Mouse (Mus musculus) intestine, embryonic 15.5 days (tissue): Measurements from ENCODE around the gene 4933415F23Rik. TPM values are rescaled to one million over a fixed set of nuclear protein-coding genes. Genes with fewer than 3 reads are reported as not detected.

ENCODE experiments used
- ATAC-seq: fragments of 200-750 bp; cut with Nextera tagmentation; 2 replicates; pipeline ENCODE4 v1.8.0; 2017; ENCODE audit warnings: moderate TSS enrichment, moderate library complexity
- H3K27ac ChIP-seq: fragments of 300-500 bp; sonication (generic); 2 replicates; pipeline ENCODE4 v1.5.1; 2015; ENCODE audit warnings: mild to moderate bottlenecking, inconsistent platforms
- H3K27me3 ChIP-seq: fragments of 300-500 bp; sonication (generic); replicated peaks from 2 replicates; pipeline ENCODE4 v1.6.1; 2015; ENCODE audit warnings: inconsistent platforms
- H3K36me3 ChIP-seq: fragments of 300-500 bp; sonication (generic); 2 replicates; pipeline ENCODE4 v1.6.1; 2015; ENCODE audit warnings: inconsistent platforms
- H3K4me1 ChIP-seq: fragments of 300-500 bp; sonication (generic); replicated peaks from 2 replicates; pipeline ENCODE4 v1.6.1; 2015; ENCODE audit warnings: inconsistent platforms
- H3K4me2 ChIP-seq: fragments of 300-500 bp; sonication (generic); replicated peaks from 2 replicates; pipeline ENCODE4 v1.6.1; 2015; ENCODE audit warnings: mild to moderate bottlenecking, inconsistent platforms
- H3K4me3 ChIP-seq: fragments of 300-500 bp; sonication (generic); replicated peaks from 2 replicates; pipeline ENCODE4 v1.5.1; 2015; ENCODE audit warnings: inconsistent platforms
- H3K9ac ChIP-seq: fragments of 300-500 bp; sonication (generic); 2 replicates; pipeline ENCODE4 v1.6.1; 2015; ENCODE audit warnings: inconsistent platforms
- H3K9me3 ChIP-seq: fragments of 300-500 bp; sonication (generic); 2 replicates; pipeline ENCODE4 v1.6.1; 2016; ENCODE audit warnings: inconsistent platforms
- WGBS: fragments of 180-500 bp; shearing (Covaris S2); methylation state at CpG from one replicate; pipeline ENCODE4 v1.1.7; 2015; 5-methylcytosine and 5-hydroxymethylcytosine counted together
- polyA plus RNA-seq: library from polyadenylated mRNA; unstranded; fragments of >200 nt; fragmentation: Nextera tagmentation; extraction: Ambion mirVana; gene quantifications from 2 replicates; pipeline ENCODE4 v1.2.1, GENCODE M21; 2015

4933415F23Rik gene
- polyA plus RNA-seq, 1 experiment from 2014 or later: not detected

- ATAC-seq: no peak
- Histone ChIP-seq H3K27me3 (no peaks in the 10 kb centered on the region), H3K9ac (no peak overlapping the region), H3K4me1 (no peaks in the 10 kb centered on the region), H3K36me3 (no peaks in the 10 kb centered on the region), H3K9me3 (no peaks in the 10 kb centered on the region), H3K4me2 (no peak overlapping the region), H3K27ac (no peak overlapping the region), H3K4me3 (no peak overlapping the region)
- 84% methylated on average over 5 of the region's 5 CpGs for WGBS
Observed at GRCm38 (mm10) chr1:23067715-23068114, 34.3 kb downstream of the 4933415F23Rik start.

- 34% methylated on average over 4 of the region's 4 CpGs for WGBS
- H3K9me3 ChIP-seq: no peaks in the 10 kb centered on the region
- H3K4me3 ChIP-seq: no peak overlapping the region
Observed at GRCm38 (mm10) chr1:23064717-23065475, 37.2 kb downstream of the 4933415F23Rik start.

GRCm38 (mm10) chr1:23063946-23064345, 38.1 kb downstream of the 4933415F23Rik start:
- ATAC-seq: no peak
- H3K4me1 ChIP-seq: no peaks in the 10 kb centered on the region
- H3K27me3 ChIP-seq: no peaks in the 10 kb centered on the region
- H3K27ac ChIP-seq: peak overlapping the region; percentile 82
- H3K9me3 ChIP-seq: no peaks in the 10 kb centered on the region
- WGBS: 73% methylated on average over 2 of the region's 2 CpGs
- no peaks in the 10 kb centered on the region for H3K36me3 ChIP-seq
- no peak overlapping the region for H3K4me3 ChIP-seq
- H3K9ac ChIP-seq: no peak overlapping the region
- H3K4me2 ChIP-seq: no peak overlapping the region

More at GRCm38 (mm10) chr1:23064717-23065475, 37.2 kb downstream of the 4933415F23Rik start:
- Histone ChIP-seq H3K27me3 (no peaks in the 10 kb centered on the region), H3K4me1 (no peaks in the 10 kb centered on the region), H3K36me3 (no peaks in the 10 kb centered on the region), H3K27ac (peak overlapping the region; percentile 11; the same call in 1 of the 2 replicates), H3K9ac (no peak overlapping the region), H3K4me2 (no peak overlapping the region)
- peak; percentile 56; the same call in 1 of the 2 replicates for ATAC-seq

- Histone ChIP-seq H3K4me3 (no peak overlapping the region), H3K9me3 (no peaks in the 10 kb centered on the region), H3K4me2 (no peak overlapping the region), H3K4me1 (no peaks in the 10 kb centered on the region), H3K9ac (no peak overlapping the region), H3K27me3 (no peaks in the 10 kb centered on the region), H3K36me3 (no peaks in the 10 kb centered on the region), H3K27ac (no peak overlapping the region)
- peak; percentile 93 for ATAC-seq
- 21% methylated on average over 14 of the region's 14 CpGs for WGBS
Observed at GRCm38 (mm10) chr1:23061614-23062373, 40.3 kb downstream of the 4933415F23Rik start.

- WGBS: 91% methylated on average over 9 of the region's 9 CpGs
- ATAC-seq: no peak
- Histone ChIP-seq H3K27ac (no peak overlapping the region), H3K4me3 (no peak overlapping the region), H3K9ac (no peak overlapping the region), H3K4me2 (no peak overlapping the region), H3K36me3 (no peaks in the 10 kb centered on the region), H3K4me1 (no peaks in the 10 kb centered on the region), H3K9me3 (no peaks in the 10 kb centered on the region), H3K27me3 (no peaks in the 10 kb centered on the region)
Observed at GRCm38 (mm10) chr1:23060056-23060455, 42.0 kb downstream of the 4933415F23Rik start.
